Mouse (Mus musculus) liver (tissue): ENCODE measurements around the gene Dgke.

ENCODE experiments used
- DNase-seq: peaks from one replicate; pipeline ENCODE4 v3.0.0-alpha.2; 2020; ENCODE audit warnings: mixed read lengths

The Dgke gene

DNA sequence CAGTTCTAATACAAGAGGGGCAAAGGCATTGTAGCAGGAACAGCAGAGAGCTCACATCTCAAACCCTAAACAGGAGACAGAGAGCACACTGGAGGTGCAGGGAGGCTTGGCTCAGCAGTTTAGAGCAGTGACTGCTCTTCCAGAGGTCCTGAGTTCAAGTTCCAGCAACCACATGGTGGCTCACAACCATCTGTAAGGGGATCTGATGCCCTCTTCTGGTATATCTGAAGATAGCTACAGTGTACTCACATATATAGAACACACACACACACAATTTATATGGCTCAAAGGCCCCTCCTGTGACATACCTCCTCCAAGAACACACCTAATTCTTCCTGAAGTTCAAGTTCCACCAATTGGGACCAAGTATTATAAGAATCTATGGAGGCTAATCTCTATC lies 32.1 kb downstream of the Dgke start:
- DNase-seq: no peak

- no peak for DNase-seq
These were observed 35.5 kb downstream of the Dgke start for GRCm38 (mm10) chr11:89031189-89031588.

- DNase-seq: no peak
These were observed 36.1 kb downstream of the Dgke start for GRCm38 (mm10) chr11:89030552-89030951.

DNA sequence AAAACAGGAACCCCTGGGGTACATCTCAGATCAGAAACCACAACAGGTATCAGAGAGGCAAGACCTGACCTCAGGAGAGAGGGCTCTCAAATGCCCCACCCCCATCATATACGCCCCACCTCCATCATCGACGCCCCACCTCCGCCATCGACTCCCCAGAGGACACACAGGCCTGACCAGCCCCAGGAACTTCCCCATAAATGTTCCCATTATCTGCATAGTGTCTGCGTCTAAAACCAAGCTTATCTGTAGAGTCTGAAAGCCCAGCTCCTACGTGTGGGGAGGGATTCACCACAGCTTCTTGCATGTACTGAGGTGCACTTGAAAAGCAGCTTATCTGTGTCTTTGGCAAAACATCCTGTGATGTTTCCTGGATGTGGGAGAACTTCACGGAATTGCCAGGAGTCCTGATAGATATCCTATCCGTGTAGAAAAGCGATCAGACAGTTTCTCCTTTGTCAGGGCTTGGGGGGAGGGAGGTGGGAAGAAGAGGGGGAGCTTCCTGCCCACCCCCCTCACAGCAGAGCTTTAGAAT lies 37.7 kb downstream of the Dgke start:
- peak; percentile 63 for DNase-seq

GRCm38 (mm10) chr11:89027955-89028361 lies 38.7 kb downstream of the Dgke start:
- DNase-seq: peak; percentile 17

DNA sequence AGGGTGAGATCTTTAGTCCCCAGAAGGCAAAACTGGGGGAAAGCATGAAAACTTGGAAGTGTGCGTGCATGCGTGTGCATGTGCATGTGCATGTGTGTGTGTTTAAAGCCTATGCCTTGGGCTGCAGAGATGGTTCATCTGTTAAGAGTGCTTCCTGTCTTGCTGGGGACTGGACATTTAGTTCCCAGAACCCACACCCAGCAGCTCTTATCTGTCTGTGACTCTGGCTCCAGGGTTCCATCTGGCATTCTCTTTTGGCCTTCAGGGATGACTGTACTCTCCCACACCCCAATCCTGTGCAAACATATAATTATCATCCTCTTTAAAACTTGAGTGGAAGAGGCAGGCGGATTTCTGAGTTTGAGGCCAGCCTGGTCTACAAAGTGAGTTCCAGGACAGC lies 40.5 kb downstream of the Dgke start:
- no peak for DNase-seq

DNA sequence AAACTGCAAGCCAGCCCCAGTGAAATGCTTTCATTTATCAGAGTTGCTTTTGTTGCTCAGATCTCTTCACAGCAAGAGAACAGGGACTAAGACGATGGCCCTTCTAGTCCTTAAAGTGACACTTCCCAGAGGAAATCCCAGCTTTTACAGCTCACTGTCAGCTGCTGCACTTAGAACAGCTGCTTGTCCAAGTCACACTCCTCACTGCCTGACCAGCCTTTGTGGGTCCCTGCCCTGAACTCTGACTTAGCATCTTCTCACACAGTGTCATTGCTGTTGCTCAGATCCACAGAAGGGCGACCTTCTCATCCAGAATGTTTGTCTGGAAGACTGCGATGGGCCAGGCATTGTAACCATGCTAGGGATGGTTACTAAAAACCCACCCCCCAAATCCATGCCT lies 41.0 kb downstream of the Dgke start:
- no peak for DNase-seq

- peak; percentile 52 for DNase-seq
These were observed 42.3 kb downstream of the Dgke start for GRCm38 (mm10) chr11:89024181-89024881.

DNA sequence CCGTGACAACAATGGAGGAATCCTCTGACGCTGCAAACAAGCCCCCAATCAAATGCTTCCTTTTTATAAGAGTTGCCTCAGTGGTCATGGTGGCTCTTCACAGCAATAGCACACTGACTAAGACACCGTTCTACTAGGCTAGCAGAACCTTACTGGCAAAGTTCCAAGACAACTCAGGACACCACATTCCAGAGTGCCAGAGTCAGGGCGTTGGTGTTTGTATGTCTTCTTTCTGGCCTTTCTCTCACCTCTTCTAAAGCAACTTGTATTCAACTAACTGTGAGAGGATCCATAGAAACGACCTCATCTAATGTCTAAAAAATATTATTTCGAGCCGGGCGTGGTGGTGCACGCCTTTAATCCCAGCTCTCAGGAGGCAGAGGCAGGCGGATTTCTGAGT lies 43.2 kb downstream of the Dgke start:
- no peak for DNase-seq

DNA sequence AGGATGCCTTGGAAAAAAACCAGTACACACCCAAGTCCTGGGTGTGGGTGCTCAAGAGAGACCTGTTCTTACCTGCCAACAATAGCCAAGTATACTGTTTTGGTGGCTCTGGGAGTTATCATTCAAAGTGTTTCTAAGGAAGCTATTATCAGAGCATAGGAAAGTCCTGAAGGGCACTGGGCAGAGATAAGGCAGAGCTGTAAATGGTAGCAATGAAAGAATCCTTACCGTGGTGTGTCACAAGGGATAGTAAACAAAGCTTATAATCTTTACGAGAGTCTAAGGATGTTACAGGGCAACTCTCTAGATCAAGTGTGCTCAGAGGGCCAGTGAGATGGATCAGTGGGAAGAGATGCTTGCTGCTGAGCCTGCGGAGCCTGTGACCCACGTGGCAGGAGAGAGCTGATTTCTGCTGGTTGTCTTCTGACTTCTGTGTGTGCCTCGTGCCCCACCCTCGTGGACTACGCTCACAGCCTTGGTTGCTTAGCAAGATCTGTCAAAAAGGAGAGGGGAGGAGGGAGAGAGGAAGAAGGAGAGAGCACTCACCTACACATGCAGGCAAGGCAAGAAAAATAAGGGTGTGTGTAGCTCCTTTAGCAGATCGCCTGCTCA lies 44.4 kb downstream of the Dgke start:
- DNase-seq: no peak

- no peak for DNase-seq
These were observed 45.0 kb downstream of the Dgke start for GRCm38 (mm10) chr11:89021687-89022086.

DNA sequence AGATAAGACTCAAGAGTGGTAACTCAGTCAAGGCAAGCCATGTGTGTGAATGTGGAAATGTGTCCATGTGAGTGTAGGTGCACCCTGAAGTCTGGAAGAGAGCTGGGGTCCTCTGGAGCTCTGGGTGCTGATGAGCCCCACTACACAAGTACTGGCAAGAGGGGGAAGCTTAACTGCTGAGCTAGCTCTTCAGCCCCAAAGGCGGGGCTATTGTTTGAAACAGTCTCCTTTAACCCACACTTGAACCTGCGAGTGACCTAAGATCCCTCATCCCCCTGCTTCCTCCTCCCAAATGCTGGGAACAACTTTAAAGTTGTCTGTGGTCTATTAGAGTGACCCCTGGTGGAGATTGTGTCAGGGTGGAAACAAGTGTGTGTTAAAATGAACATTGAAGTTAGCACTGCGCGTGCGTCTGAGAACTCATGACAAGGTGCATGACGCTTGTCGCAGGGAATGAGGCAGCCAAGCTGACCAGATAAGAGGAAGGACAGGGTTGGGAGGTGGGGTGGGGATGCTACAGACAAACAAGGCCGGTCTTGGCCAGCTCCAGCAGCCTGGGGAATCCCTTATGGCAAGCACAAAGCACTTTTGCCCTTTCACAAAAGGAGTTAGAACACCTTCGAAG lies 45.9 kb downstream of the Dgke start:
- no peak for DNase-seq

DNA sequence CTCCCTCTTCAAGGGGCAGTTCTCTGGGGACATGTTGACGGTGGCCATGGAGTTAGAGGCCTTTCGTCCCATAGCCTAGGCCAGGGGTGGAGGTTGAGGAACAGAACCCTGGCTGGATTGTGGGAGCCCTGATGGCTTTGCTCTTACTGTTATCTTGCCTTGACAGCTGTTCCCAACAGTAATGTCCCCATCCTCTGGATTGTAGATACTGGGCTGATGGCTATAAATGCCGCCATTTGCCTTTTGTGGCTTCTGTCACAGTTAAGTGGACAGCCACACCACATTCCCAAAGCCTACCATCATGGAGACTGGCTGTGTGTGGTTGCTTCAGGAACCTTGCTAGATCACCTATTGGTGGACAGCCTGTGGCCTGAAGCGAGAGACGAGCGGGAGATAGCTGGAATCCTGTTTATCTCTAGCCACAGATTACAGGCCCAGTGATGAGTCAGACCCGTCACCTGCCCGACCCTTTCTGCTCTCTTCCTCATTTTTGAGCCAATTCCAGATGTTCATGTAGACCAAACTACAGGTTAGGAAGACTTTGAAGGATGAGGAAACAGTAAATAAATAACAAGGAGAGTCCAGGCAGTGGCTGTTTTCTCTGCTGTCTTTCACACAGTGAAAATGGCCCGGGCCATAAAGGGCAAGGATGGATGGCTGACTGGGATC lies 49.0 kb downstream of the Dgke start:
- peak; percentile 70 for DNase-seq

- DNase-seq: no peak
These were observed 54.4 kb downstream of the Dgke start for GRCm38 (mm10) chr11:89012241-89012640.

- DNase-seq: peak; percentile 38
These were observed 57.2 kb downstream of the Dgke start for GRCm38 (mm10) chr11:89009496-89009895.

- DNase-seq: no peak
These were observed 57.6 kb downstream of the Dgke start for GRCm38 (mm10) chr11:89009066-89009465.

- DNase-seq: no peak
These were observed 59.1 kb downstream of the Dgke start for GRCm38 (mm10) chr11:89007582-89007981.

DNA sequence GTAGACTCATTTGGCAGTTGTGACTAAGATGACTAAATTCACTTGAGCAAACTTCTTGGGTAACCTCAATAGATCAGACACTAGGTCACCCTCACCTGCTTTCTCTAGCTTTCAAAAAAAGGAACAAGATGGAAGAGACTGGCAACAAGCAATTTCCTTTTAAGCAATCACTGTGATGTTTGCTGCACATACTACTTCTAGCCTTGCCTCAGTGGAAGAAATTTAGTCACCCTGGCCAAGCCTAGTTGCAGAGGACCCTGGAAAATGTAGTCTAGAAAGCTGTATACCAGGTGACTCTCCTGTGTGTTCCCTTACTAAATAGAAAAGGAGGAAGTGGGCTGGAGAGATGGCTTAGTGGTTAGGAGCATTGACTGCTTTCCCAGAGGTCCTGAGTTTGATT lies 60.2 kb downstream of the Dgke start:
- DNase-seq: no peak

DNA sequence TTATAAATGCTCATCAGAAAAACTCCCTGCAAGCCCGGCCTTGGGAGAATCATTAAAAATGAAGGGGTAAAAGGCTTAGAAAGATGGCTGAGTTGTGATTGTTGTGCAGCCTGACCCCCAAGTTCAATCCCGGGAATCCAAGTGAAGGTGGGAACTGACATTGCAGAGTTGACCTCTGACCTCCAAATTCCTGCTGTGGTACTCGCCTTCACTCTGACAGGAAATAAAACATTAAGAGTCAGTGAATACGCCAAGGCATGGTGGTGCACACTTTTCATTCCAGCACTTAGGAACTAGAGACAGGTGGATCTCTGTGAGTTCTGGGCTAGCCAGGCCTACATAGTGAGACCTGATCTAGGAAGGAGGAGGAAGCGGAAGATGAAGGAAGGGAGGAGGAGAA lies 61.2 kb downstream of the Dgke start:
- no peak for DNase-seq

- no peak for DNase-seq
These were observed 62.9 kb downstream of the Dgke start for GRCm38 (mm10) chr11:89003726-89004125.

GRCm38 (mm10) chr11:89003078-89003477 lies 63.6 kb downstream of the Dgke start:
- DNase-seq: peak; percentile 36

- no peak for DNase-seq
These were observed 64.0 kb downstream of the Dgke start for GRCm38 (mm10) chr11:89002621-89003020.

GRCm38 (mm10) chr11:89002068-89002467 lies 64.6 kb downstream of the Dgke start:
- no peak for DNase-seq

DNA sequence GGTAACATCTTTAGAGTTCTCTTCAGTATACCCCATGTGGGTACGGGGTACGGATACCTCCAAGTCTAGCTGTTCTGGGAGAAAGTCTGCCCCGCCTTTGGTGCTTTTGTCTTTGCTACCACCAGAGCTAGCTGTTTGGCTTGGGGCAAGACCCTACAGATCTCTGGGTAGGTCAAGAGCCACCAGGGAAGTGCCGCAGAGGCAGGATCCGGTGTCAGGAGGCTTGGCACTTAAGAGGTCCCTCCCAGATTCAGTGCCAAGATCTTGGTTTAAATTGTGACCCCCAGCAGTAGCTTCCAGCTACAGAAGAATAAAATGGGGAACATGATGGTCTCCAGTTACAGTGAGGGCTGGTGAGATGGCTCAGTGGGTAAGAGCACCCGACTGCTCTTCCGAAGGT lies 65.1 kb downstream of the Dgke start:
- DNase-seq: no peak
